Mouse (Mus musculus) regulatory T cell (primary cell): Measurements from ENCODE around the gene Map3k5.

Source experiments
- in situ Hi-C: fragments of 300-600 bp; cut with MboI, MseI; formaldehyde crosslinking; loops from one replicate; pipeline ENCODE4 v1.15.1; 2025; ENCODE audit warnings: high pct_unique_total_duplicates

Map3k5 gene

GRCm38 (mm10) chr10:19933511-19934383, 525 bp upstream of the Map3k5 start:
- in situ Hi-C loops = loop anchor here (5.0 kb wide), 2 partner anchors 139 to 194 kb away; no protein-coding TSS in a partner anchor

GRCm38 (mm10) chr10:19935295-19935623, 987 bp downstream of the Map3k5 start:
- in situ Hi-C loops = loop anchor here (5.0 kb wide), 1 partner anchor 62 kb away; no protein-coding TSS in a partner anchor

- in situ Hi-C loops = loop anchor here (5.0 kb wide), 1 partner anchor 61 kb away; no protein-coding TSS in a partner anchor
These were observed 1.6 kb downstream of the Map3k5 start for GRCm38 (mm10) chr10:19935821-19936367.

- in situ Hi-C loops = loop anchor here (5.0 kb wide), 1 partner anchor 60 kb away; no protein-coding TSS in a partner anchor
These were observed 2.9 kb downstream of the Map3k5 start for GRCm38 (mm10) chr10:19936961-19937708.

- in situ Hi-C loops = loop anchor here (5.0 kb wide), 1 partner anchor 59 kb away; no protein-coding TSS in a partner anchor
These were observed 4.5 kb downstream of the Map3k5 start for GRCm38 (mm10) chr10:19938738-19939137.

- in situ Hi-C loops = loop anchor here (5.0 kb wide), 1 partner anchor 58 kb away; no protein-coding TSS in a partner anchor
These were observed 5.0 kb downstream of the Map3k5 start for GRCm38 (mm10) chr10:19939282-19939705.

- in situ Hi-C loops = no loop called here
These were observed 5.9 kb downstream of the Map3k5 start for GRCm38 (mm10) chr10:19940127-19940526.

GRCm38 (mm10) chr10:19940626-19941025, 6.4 kb downstream of the Map3k5 start:
- in situ Hi-C loops = no loop called here

GRCm38 (mm10) chr10:19941063-19941462, 6.8 kb downstream of the Map3k5 start:
- in situ Hi-C loops = no loop called here

DNA sequence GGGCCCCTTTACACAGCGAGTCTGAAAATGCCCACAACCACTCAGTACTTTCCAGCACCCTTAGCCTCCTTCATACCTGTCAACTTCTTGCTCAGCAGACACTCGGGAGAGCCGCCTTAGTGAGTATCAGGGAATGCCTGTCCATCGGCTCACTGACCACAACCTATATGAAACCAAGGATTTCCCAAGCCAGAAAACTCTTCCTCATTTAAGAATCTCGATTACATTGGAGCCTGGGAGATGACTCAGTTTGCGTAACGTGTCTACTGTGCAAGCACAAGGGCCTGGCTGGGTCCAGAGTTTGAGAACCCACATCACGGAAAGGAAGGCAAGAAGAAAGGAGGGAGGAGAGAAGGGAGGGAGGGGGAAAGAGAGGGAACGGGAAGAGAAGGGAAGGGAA, 7.6 kb downstream of the Map3k5 start:
- in situ Hi-C loops = no loop called here

DNA sequence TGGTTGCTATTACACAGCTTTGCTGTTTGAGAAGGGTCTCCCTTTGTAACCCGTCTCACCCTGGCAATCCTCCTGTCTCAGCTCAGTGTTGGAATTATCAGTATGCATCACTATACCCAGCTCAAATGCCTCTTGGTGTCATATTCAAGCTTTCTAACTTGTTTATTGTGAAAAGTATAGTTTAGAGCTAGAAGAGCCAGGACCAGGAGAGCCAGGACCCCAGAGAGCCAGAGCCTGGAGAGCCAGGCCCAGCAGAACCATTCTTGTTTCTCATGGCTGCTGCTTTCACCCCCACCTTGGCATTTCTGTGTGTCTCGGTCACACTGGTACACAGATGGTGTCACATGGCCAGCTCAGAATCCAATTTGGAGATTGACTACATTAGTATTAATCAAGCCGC, 8.3 kb downstream of the Map3k5 start:
- in situ Hi-C loops = no loop called here

DNA sequence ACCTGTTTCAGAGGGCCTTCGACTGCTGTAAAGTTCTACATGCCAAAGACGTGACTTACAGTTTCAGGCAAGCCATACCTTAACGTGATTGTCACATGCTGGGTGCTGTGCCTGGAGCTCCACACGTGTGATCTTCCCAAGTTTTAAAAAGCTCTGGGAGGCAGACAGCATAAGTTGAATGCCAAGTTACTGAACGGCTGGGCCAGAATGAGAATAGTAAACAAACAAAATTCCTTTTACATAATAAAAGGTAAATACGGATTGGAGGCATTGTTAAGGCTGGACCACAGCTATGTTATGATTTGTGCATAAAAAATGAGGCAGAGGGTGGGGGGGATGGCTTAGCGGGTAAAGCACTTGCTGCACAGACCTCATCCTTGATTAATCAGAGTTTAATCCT, 11.4 kb downstream of the Map3k5 start:
- in situ Hi-C loops = no loop called here

- in situ Hi-C loops = no loop called here
These were observed 12.4 kb downstream of the Map3k5 start for GRCm38 (mm10) chr10:19946644-19947043.

GRCm38 (mm10) chr10:19947441-19947840, 13.2 kb downstream of the Map3k5 start:
- in situ Hi-C loops = no loop called here

- in situ Hi-C loops = no loop called here
These were observed 13.6 kb downstream of the Map3k5 start for GRCm38 (mm10) chr10:19947901-19948300.

GRCm38 (mm10) chr10:19948381-19948780, 14.1 kb downstream of the Map3k5 start:
- in situ Hi-C loops = no loop called here

DNA sequence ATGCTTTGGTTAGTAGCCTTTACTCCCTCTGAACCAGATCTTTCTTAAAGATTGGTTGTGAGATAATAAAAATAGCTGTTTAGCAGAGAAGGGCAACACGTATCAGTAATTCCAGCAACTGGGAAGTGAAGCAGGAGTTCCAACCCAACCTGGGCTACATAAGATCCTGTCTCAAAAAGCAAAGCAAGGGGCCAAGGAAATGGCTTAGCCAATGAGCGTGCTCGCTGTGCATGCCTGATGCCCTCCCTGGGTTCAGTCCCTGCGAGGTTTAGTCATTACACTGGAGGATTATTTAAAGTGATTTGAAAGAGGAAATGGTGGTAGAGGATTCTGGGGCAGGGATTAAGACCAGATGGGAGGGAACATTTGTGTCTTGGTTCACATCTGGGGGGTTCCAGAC, 14.8 kb downstream of the Map3k5 start:
- in situ Hi-C loops = no loop called here

- in situ Hi-C loops = no loop called here
These were observed 18.9 kb downstream of the Map3k5 start for GRCm38 (mm10) chr10:19953032-19953761.

GRCm38 (mm10) chr10:19954572-19954971, 20.3 kb downstream of the Map3k5 start:
- in situ Hi-C loops = no loop called here

GRCm38 (mm10) chr10:19955817-19956216, 21.5 kb downstream of the Map3k5 start:
- in situ Hi-C loops = no loop called here

DNA sequence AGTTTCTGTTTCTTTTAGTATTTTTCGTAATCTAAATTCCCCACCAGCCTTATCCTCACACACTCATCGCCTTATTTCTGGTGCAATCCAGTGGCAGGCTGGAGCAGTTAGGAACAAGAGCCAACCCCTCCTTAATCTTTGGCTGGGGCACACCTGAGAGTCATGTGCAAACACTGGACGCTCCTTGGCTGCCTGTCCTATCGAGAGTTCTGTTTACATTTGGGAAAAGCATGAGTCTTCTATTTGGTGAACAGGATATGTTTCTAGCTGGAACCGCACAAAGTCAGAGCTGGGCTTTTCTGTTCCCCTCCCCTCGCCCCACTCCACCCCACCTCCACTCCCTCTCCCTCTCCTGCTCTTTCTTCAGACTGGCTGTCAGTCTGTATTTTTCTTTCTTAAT, 22.5 kb downstream of the Map3k5 start:
- in situ Hi-C loops = no loop called here
